Mouse (Mus musculus): ENCODE measurements at regions not wholly inside any gene's neighbourhood (a gene's known extent, or its start where the extent isn't known, plus 50 kb on each side); places are given as distances from the start of the nearest gene placed in this dataset.
A peak's percentile ranks its signal among the peaks of the same experiment; 100 is the strongest.

GRCm38 (mm10) chr16:77418486-77418885 lies 183.4 kb downstream of the Gm11146 start:
- Histone ChIP-seq H3K9me3 (ENCODE audit: control insufficient read depth, low read length) (no peaks in the 10 kb centered on the region), H3K4me1 (replicated peaks; ENCODE audit: control insufficient read depth, insufficient read depth, low read length) (no peaks in the 10 kb centered on the region), H3K27me3 (ENCODE audit: control insufficient read depth, insufficient read depth, low read length) (no peaks in the 10 kb centered on the region), H3K36me3 (ENCODE audit: control insufficient read depth, insufficient read depth, low read length) (no peaks in the 10 kb centered on the region), H3K27ac (ENCODE audit: low read depth, low read length) (peak overlapping the region; percentile 94), H3K4me2 (replicated peaks; ENCODE audit: low read depth, low read length) (peak overlapping the region; percentile 58), H3K9ac (ENCODE audit: low read depth, low read length) (peak overlapping the region; percentile 92), H3K4me3 (ENCODE audit: low read depth, low read length) (peak overlapping the region; percentile 53)
- WGBS: 46% methylated on average over 1 of the region's 1 CpGs
- DNase-seq (ENCODE audit: low spot score) (no peak), ATAC-seq (ENCODE audit: low FRiP score) (no peak)

- Histone ChIP-seq H3K27ac (ENCODE audit: low read depth, low read length) (peak overlapping the region; percentile 94), H3K9me3 (ENCODE audit: control insufficient read depth, low read length) (no peaks in the 10 kb centered on the region), H3K27me3 (ENCODE audit: control insufficient read depth, insufficient read depth, low read length) (no peaks in the 10 kb centered on the region), H3K4me2 (replicated peaks; ENCODE audit: low read depth, low read length) (peak overlapping the region; percentile 30), H3K9ac (ENCODE audit: low read depth, low read length) (peak overlapping the region; percentile 52), H3K4me1 (replicated peaks; ENCODE audit: control insufficient read depth, insufficient read depth, low read length) (no peaks in the 10 kb centered on the region), H3K36me3 (ENCODE audit: control insufficient read depth, insufficient read depth, low read length) (no peaks in the 10 kb centered on the region), H3K4me3 (ENCODE audit: low read depth, low read length) (peak overlapping the region; percentile 21; the same call in 1 of the 2 replicates)
- 1% methylated on average over 3 of the region's 3 CpGs for WGBS
- ATAC-seq (ENCODE audit: low FRiP score) (peak; percentile 34), DNase-seq (ENCODE audit: low spot score) (peak; percentile 84)
Measured at GRCm38 (mm10) chr16:77417791-77418190, 184.1 kb downstream of the Gm11146 start.

- Histone ChIP-seq H3K4me1 (replicated peaks; ENCODE audit: control insufficient read depth, insufficient read depth, low read length) (no peaks in the 10 kb centered on the region), H3K4me3 (ENCODE audit: low read depth, low read length) (no peak overlapping the region), H3K9me3 (ENCODE audit: control insufficient read depth, low read length) (no peaks in the 10 kb centered on the region), H3K27ac (ENCODE audit: low read depth, low read length) (no peak overlapping the region), H3K36me3 (ENCODE audit: control insufficient read depth, insufficient read depth, low read length) (no peaks in the 10 kb centered on the region), H3K9ac (ENCODE audit: low read depth, low read length) (no peak overlapping the region), H3K27me3 (ENCODE audit: control insufficient read depth, insufficient read depth, low read length) (no peaks in the 10 kb centered on the region), H3K4me2 (replicated peaks; ENCODE audit: low read depth, low read length) (no peak overlapping the region)
- DNase-seq (ENCODE audit: low spot score) (no peak), ATAC-seq (ENCODE audit: low FRiP score) (no peak)
- whole genome bisulfite sequencing: 76% methylated on average over 1 of the region's 1 CpGs
Measured at GRCm38 (mm10) chr16:77414562-77414961, 187.3 kb downstream of the Gm11146 start.

GRCm38 (mm10) chr16:77409168-77409567 lies 192.7 kb downstream of the Gm11146 start:
- Histone ChIP-seq H3K27ac (ENCODE audit: low read depth, low read length) (no peak overlapping the region), H3K4me3 (ENCODE audit: low read depth, low read length) (no peak overlapping the region), H3K9me3 (ENCODE audit: control insufficient read depth, low read length) (no peaks in the 10 kb centered on the region), H3K4me1 (replicated peaks; ENCODE audit: control insufficient read depth, insufficient read depth, low read length) (0 out of 2 replicates have a peak, but pooled peaks cover 2% of the 10 kb centered on the region), H3K36me3 (ENCODE audit: control insufficient read depth, insufficient read depth, low read length) (no peaks in the 10 kb centered on the region), H3K4me2 (replicated peaks; ENCODE audit: low read depth, low read length) (no peak overlapping the region), H3K9ac (ENCODE audit: low read depth, low read length) (no peak overlapping the region), H3K27me3 (ENCODE audit: control insufficient read depth, insufficient read depth, low read length) (no peaks in the 10 kb centered on the region)
- ATAC-seq (ENCODE audit: low FRiP score) (no peak), DNase-seq (ENCODE audit: low spot score) (no peak)
- WGBS: 87% methylated on average over 7 of the region's 7 CpGs

GRCm38 (mm10) chr16:77406999-77407398 lies 194.9 kb downstream of the Gm11146 start:
- H3K4me3 ChIP-seq (ENCODE audit: low read depth, low read length): no peak overlapping the region
- H3K4me1 ChIP-seq (replicated peaks; ENCODE audit: control insufficient read depth, insufficient read depth, low read length): peaks cover 8% of the 10 kb centered on the region; the same call in 1 of the 2 replicates
- ATAC-seq (ENCODE audit: low FRiP score) (peak; percentile 56), DNase-seq (ENCODE audit: low spot score) (no peak)
- H3K36me3 ChIP-seq (ENCODE audit: control insufficient read depth, insufficient read depth, low read length): no peaks in the 10 kb centered on the region
- no peaks in the 10 kb centered on the region for H3K27me3 ChIP-seq (ENCODE audit: control insufficient read depth, insufficient read depth, low read length)
- H3K9me3 ChIP-seq (ENCODE audit: control insufficient read depth, low read length): no peaks in the 10 kb centered on the region
- 32% methylated on average over 5 of the region's 5 CpGs for WGBS
- H3K9ac ChIP-seq (ENCODE audit: low read depth, low read length): no peak overlapping the region
- peak overlapping the region; percentile 67; the same call in 1 of the 2 replicates for H3K27ac ChIP-seq (ENCODE audit: low read depth, low read length)
- no peak overlapping the region for H3K4me2 ChIP-seq (replicated peaks; ENCODE audit: low read depth, low read length)

GRCm38 (mm10) chr16:77405859-77406258 lies 196.0 kb downstream of the Gm11146 start:
- H3K9ac ChIP-seq (ENCODE audit: low read depth, low read length): no peak overlapping the region; the same call in 1 of the 2 replicates
- WGBS: 31% methylated on average over 6 of the region's 6 CpGs
- H3K4me1 ChIP-seq (replicated peaks; ENCODE audit: control insufficient read depth, insufficient read depth, low read length): peaks cover 9% of the 10 kb centered on the region; the same call in 1 of the 2 replicates
- no peaks in the 10 kb centered on the region for H3K9me3 ChIP-seq (ENCODE audit: control insufficient read depth, low read length)
- DNase-seq (ENCODE audit: low spot score) (peak; percentile 70), ATAC-seq (ENCODE audit: low FRiP score) (peak; percentile 90)
- H3K4me3 ChIP-seq (ENCODE audit: low read depth, low read length): no peak overlapping the region
- no peaks in the 10 kb centered on the region for H3K27me3 ChIP-seq (ENCODE audit: control insufficient read depth, insufficient read depth, low read length)
- peak overlapping the region; percentile 89 for H3K27ac ChIP-seq (ENCODE audit: low read depth, low read length)
- H3K4me2 ChIP-seq (replicated peaks; ENCODE audit: low read depth, low read length): peak overlapping the region; percentile 25; the same call in 1 of the 2 replicates
- H3K36me3 ChIP-seq (ENCODE audit: control insufficient read depth, insufficient read depth, low read length): no peaks in the 10 kb centered on the region

- ATAC-seq (ENCODE audit: low FRiP score) (peak; percentile 70), DNase-seq (ENCODE audit: low spot score) (peak; percentile 58)
- Histone ChIP-seq H3K4me2 (replicated peaks; ENCODE audit: low read depth, low read length) (peak overlapping the region; percentile 25), H3K4me3 (ENCODE audit: low read depth, low read length) (0 out of 2 replicates have a peak overlapping the region, but pooled peaks have one; percentile 8), H3K27ac (ENCODE audit: low read depth, low read length) (peak overlapping the region; percentile 89), H3K4me1 (replicated peaks; ENCODE audit: control insufficient read depth, insufficient read depth, low read length) (peaks cover 12% of the 10 kb centered on the region; the same call in 1 of the 2 replicates), H3K27me3 (ENCODE audit: control insufficient read depth, insufficient read depth, low read length) (no peaks in the 10 kb centered on the region), H3K9ac (ENCODE audit: low read depth, low read length) (peak overlapping the region; percentile 23; the same call in 1 of the 2 replicates), H3K36me3 (ENCODE audit: control insufficient read depth, insufficient read depth, low read length) (no peaks in the 10 kb centered on the region), H3K9me3 (ENCODE audit: control insufficient read depth, low read length) (no peaks in the 10 kb centered on the region)
- 21% methylated on average over 8 of the region's 8 CpGs for WGBS
Measured at GRCm38 (mm10) chr16:77405181-77405818, 196.6 kb downstream of the Gm11146 start.

- Histone ChIP-seq H3K9ac (ENCODE audit: low read depth, low read length) (no peak overlapping the region), H3K4me1 (replicated peaks; ENCODE audit: control insufficient read depth, insufficient read depth, low read length) (peaks cover 10% of the 10 kb centered on the region; the same call in 1 of the 2 replicates), H3K4me3 (ENCODE audit: low read depth, low read length) (no peak overlapping the region), H3K27me3 (ENCODE audit: control insufficient read depth, insufficient read depth, low read length) (no peaks in the 10 kb centered on the region), H3K36me3 (ENCODE audit: control insufficient read depth, insufficient read depth, low read length) (no peaks in the 10 kb centered on the region), H3K9me3 (ENCODE audit: control insufficient read depth, low read length) (no peaks in the 10 kb centered on the region), H3K27ac (ENCODE audit: low read depth, low read length) (peak overlapping the region; percentile 62), H3K4me2 (replicated peaks; ENCODE audit: low read depth, low read length) (peak overlapping the region; percentile 15)
- DNase-seq (ENCODE audit: low spot score) (no peak), ATAC-seq (ENCODE audit: low FRiP score) (no peak)
- 49% methylated on average over 7 of the region's 7 CpGs for WGBS
Measured at GRCm38 (mm10) chr16:77402711-77403280, 199.1 kb downstream of the Gm11146 start.

Data from hindbrain, embryonic 11.5 days (tissue).